Mouse (Mus musculus) limb, embryonic 13.5 days (tissue): ENCODE measurements around the gene Fam174b. TPM values are rescaled to one million over a fixed set of nuclear protein-coding genes. Genes with fewer than 3 reads are reported as not detected.

ENCODE experiments used
- ATAC-seq: fragments of 200-750 bp; cut with Nextera tagmentation; 2 replicates; pipeline ENCODE4 v1.8.0; 2017; ENCODE audit warnings: low read depth, moderate number of reproducible peaks, moderate TSS enrichment; ENCODE audit not compliant: low FRiP score
- H3K27ac ChIP-seq: fragments of 300-500 bp; sonication (generic); 2 replicates; pipeline ENCODE4 v1.5.1; 2015; ENCODE audit warnings: inconsistent platforms, mild to moderate bottlenecking, moderate library complexity
- H3K27me3 ChIP-seq: fragments of 300-500 bp; sonication (generic); 2 replicates; pipeline ENCODE4 v1.6.1; 2015; ENCODE audit warnings: mild to moderate bottlenecking, inconsistent platforms
- H3K36me3 ChIP-seq: fragments of 300-500 bp; sonication (generic); 2 replicates; pipeline ENCODE4 v1.6.1; 2015; ENCODE audit warnings: inconsistent platforms, mild to moderate bottlenecking, moderate library complexity
- H3K4me1 ChIP-seq: fragments of 300-500 bp; sonication (generic); 2 replicates; pipeline ENCODE4 v1.6.1; 2015; ENCODE audit warnings: inconsistent platforms
- H3K4me2 ChIP-seq: fragments of 300-500 bp; sonication (generic); replicated peaks from 2 replicates; pipeline ENCODE4 v1.6.1; 2015; ENCODE audit warnings: inconsistent platforms, mild to moderate bottlenecking, moderate library complexity
- H3K4me3 ChIP-seq: fragments of 300-500 bp; sonication (generic); 2 replicates; pipeline ENCODE4 v1.5.1; 2015; ENCODE audit warnings: moderate library complexity, mild to moderate bottlenecking, inconsistent platforms
- H3K9ac ChIP-seq: fragments of 300-500 bp; sonication (generic); 2 replicates; pipeline ENCODE4 v1.6.1; 2015; ENCODE audit warnings: mild to moderate bottlenecking, inconsistent platforms
- H3K9me3 ChIP-seq: fragments of 300-500 bp; sonication (generic); 2 replicates; pipeline ENCODE4 v1.6.1; 2016; ENCODE audit warnings: inconsistent platforms
- WGBS: fragments of 180-500 bp; shearing (Covaris S2); methylation state at CpG from one replicate; pipeline ENCODE4 v1.1.7; 2015; 5-methylcytosine and 5-hydroxymethylcytosine counted together
- polyA plus RNA-seq: library from polyadenylated mRNA; unstranded; fragments of >200 nt; fragmentation: Nextera tagmentation; extraction: Ambion mirVana; gene quantifications from 2 replicates; pipeline ENCODE4 v1.2.1, GENCODE M21; 2015

Gene Fam174b
- polyA plus RNA-seq, 1 experiment from 2014 or later: 37.4 TPM

- H3K9ac ChIP-seq: no peak overlapping the region
- H3K4me1 ChIP-seq: 0 out of 2 replicates have a peak, but pooled peaks cover 4% of the 10 kb centered on the region
- H3K4me2 ChIP-seq: no peak overlapping the region
- H3K4me3 ChIP-seq: no peak overlapping the region
- no peaks in the 10 kb centered on the region for H3K27me3 ChIP-seq
- H3K9me3 ChIP-seq: no peaks in the 10 kb centered on the region
- ATAC-seq: no peak
- 84% methylated on average over 4 of the region's 4 CpGs for WGBS
- H3K36me3 ChIP-seq: no peaks in the 10 kb centered on the region
- no peak overlapping the region for H3K27ac ChIP-seq
Observed at GRCm38 (mm10) chr7:73784736-73785428, 44.8 kb downstream of the Fam174b start.

- Histone ChIP-seq H3K27ac (no peak overlapping the region), H3K4me2 (no peak overlapping the region), H3K9ac (no peak overlapping the region), H3K9me3 (no peaks in the 10 kb centered on the region), H3K27me3 (no peaks in the 10 kb centered on the region), H3K36me3 (no peaks in the 10 kb centered on the region), H3K4me1 (0 out of 2 replicates have a peak, but pooled peaks cover 4% of the 10 kb centered on the region), H3K4me3 (no peak overlapping the region)
- 77% methylated on average over 4 of the region's 4 CpGs for WGBS
- ATAC-seq: no peak
Observed at GRCm38 (mm10) chr7:73785815-73786214, 45.7 kb downstream of the Fam174b start.

- no peak overlapping the region for H3K4me3 ChIP-seq
- H3K36me3 ChIP-seq: no peaks in the 10 kb centered on the region
- H3K27me3 ChIP-seq: no peaks in the 10 kb centered on the region; the same call in 1 of the 2 replicates
- ATAC-seq: no peak
- H3K27ac ChIP-seq: no peak overlapping the region
- no peaks in the 10 kb centered on the region for H3K9me3 ChIP-seq
- H3K9ac ChIP-seq: no peak overlapping the region
- 83% methylated on average over 8 of the region's 8 CpGs for WGBS
- 0 out of 2 replicates have a peak, but pooled peaks cover 4% of the 10 kb centered on the region for H3K4me1 ChIP-seq
- H3K4me2 ChIP-seq: no peak overlapping the region
Observed at GRCm38 (mm10) chr7:73787513-73787912, 47.4 kb downstream of the Fam174b start.

- Histone ChIP-seq H3K4me2 (no peak overlapping the region), H3K36me3 (no peaks in the 10 kb centered on the region), H3K9ac (no peak overlapping the region), H3K9me3 (no peaks in the 10 kb centered on the region), H3K4me1 (0 out of 2 replicates have a peak, but pooled peaks cover 4% of the 10 kb centered on the region), H3K4me3 (no peak overlapping the region), H3K27me3 (no peaks in the 10 kb centered on the region; the same call in 1 of the 2 replicates), H3K27ac (no peak overlapping the region)
- WGBS: 65% methylated on average over 8 of the region's 8 CpGs
- no peak for ATAC-seq
Observed at GRCm38 (mm10) chr7:73791096-73791495, 51.0 kb downstream of the Fam174b start.

- H3K9me3 ChIP-seq: no peaks in the 10 kb centered on the region
- H3K36me3 ChIP-seq: no peaks in the 10 kb centered on the region
- H3K4me3 ChIP-seq: no peak overlapping the region
- WGBS: 67% methylated on average over 4 of the region's 4 CpGs
- H3K27ac ChIP-seq: no peak overlapping the region
- 0 out of 2 replicates have a peak, but pooled peaks cover 4% of the 10 kb centered on the region for H3K4me1 ChIP-seq
- ATAC-seq: no peak
- no peak overlapping the region for H3K4me2 ChIP-seq
- no peak overlapping the region for H3K9ac ChIP-seq
- H3K27me3 ChIP-seq: no peaks in the 10 kb centered on the region; the same call in 1 of the 2 replicates
Observed at GRCm38 (mm10) chr7:73792155-73792554, 52.1 kb downstream of the Fam174b start.

GRCm38 (mm10) chr7:73792641-73793040 lies 52.5 kb downstream of the Fam174b start:
- WGBS: 91% methylated on average over 3 of the region's 3 CpGs

GRCm38 (mm10) chr7:73809261-73809660 lies 69.2 kb downstream of the Fam174b start:
- Histone ChIP-seq H3K27ac (no peak overlapping the region), H3K27me3 (no peaks in the 10 kb centered on the region), H3K9me3 (no peaks in the 10 kb centered on the region), H3K9ac (no peak overlapping the region), H3K36me3 (no peaks in the 10 kb centered on the region), H3K4me2 (no peak overlapping the region), H3K4me3 (no peak overlapping the region), H3K4me1 (no peaks in the 10 kb centered on the region)
- 56% methylated on average over 2 of the region's 2 CpGs for WGBS
- no peak for ATAC-seq

More at GRCm38 (mm10) chr7:73792641-73793040, 52.5 kb downstream of the Fam174b start:
- no peak overlapping the region for H3K9ac ChIP-seq
- H3K36me3 ChIP-seq: no peaks in the 10 kb centered on the region
- H3K4me3 ChIP-seq: no peak overlapping the region
- no peaks in the 10 kb centered on the region for H3K9me3 ChIP-seq
- H3K27me3 ChIP-seq: no peaks in the 10 kb centered on the region; the same call in 1 of the 2 replicates
- 0 out of 2 replicates have a peak, but pooled peaks cover under 1% of the 10 kb centered on the region for H3K4me1 ChIP-seq
- ATAC-seq: no peak
- no peak overlapping the region for H3K27ac ChIP-seq
- no peak overlapping the region for H3K4me2 ChIP-seq

GRCm38 (mm10) chr7:73811439-73811838 lies 71.3 kb downstream of the Fam174b start:
- Histone ChIP-seq H3K4me2 (no peak overlapping the region), H3K9ac (no peak overlapping the region), H3K36me3 (no peaks in the 10 kb centered on the region), H3K4me3 (no peak overlapping the region), H3K27ac (no peak overlapping the region), H3K4me1 (peaks cover 7% of the 10 kb centered on the region; the same call in 1 of the 2 replicates), H3K27me3 (no peaks in the 10 kb centered on the region; the same call in 1 of the 2 replicates), H3K9me3 (no peaks in the 10 kb centered on the region)
- ATAC-seq: no peak
- 79% methylated on average over 7 of the region's 7 CpGs for WGBS

- Histone ChIP-seq H3K4me3 (no peak overlapping the region), H3K4me1 (peaks cover 7% of the 10 kb centered on the region; the same call in 1 of the 2 replicates), H3K27me3 (no peaks in the 10 kb centered on the region; the same call in 1 of the 2 replicates), H3K4me2 (no peak overlapping the region), H3K36me3 (no peaks in the 10 kb centered on the region), H3K9ac (no peak overlapping the region), H3K9me3 (no peaks in the 10 kb centered on the region), H3K27ac (no peak overlapping the region)
- WGBS: 66% methylated on average over 6 of the region's 6 CpGs
- ATAC-seq: no peak
Observed at GRCm38 (mm10) chr7:73812176-73812575, 72.1 kb downstream of the Fam174b start.

- no peak for ATAC-seq
- 84% methylated on average over 4 of the region's 4 CpGs for WGBS
Observed at GRCm38 (mm10) chr7:73813887-73814286, 73.8 kb downstream of the Fam174b start.

GRCm38 (mm10) chr7:73814454-73814853 lies 74.4 kb downstream of the Fam174b start:
- Histone ChIP-seq H3K27me3 (no peaks in the 10 kb centered on the region; the same call in 1 of the 2 replicates), H3K36me3 (no peaks in the 10 kb centered on the region), H3K4me2 (no peak overlapping the region), H3K4me1 (peaks cover 7% of the 10 kb centered on the region; the same call in 1 of the 2 replicates), H3K9ac (no peak overlapping the region), H3K27ac (no peak overlapping the region), H3K9me3 (no peaks in the 10 kb centered on the region), H3K4me3 (no peak overlapping the region)
- WGBS: 89% methylated on average over 7 of the region's 7 CpGs
- ATAC-seq: no peak

More at GRCm38 (mm10) chr7:73813887-73814286, 73.8 kb downstream of the Fam174b start:
- no peaks in the 10 kb centered on the region for H3K9me3 ChIP-seq
- H3K4me3 ChIP-seq: no peak overlapping the region
- H3K36me3 ChIP-seq: no peaks in the 10 kb centered on the region
- H3K9ac ChIP-seq: no peak overlapping the region
- H3K4me1 ChIP-seq: peaks cover 7% of the 10 kb centered on the region; the same call in 1 of the 2 replicates
- no peaks in the 10 kb centered on the region; the same call in 1 of the 2 replicates for H3K27me3 ChIP-seq
- H3K27ac ChIP-seq: no peak overlapping the region
- no peak overlapping the region for H3K4me2 ChIP-seq

- Histone ChIP-seq H3K27ac (no peak overlapping the region), H3K9me3 (no peaks in the 10 kb centered on the region), H3K27me3 (no peaks in the 10 kb centered on the region; the same call in 1 of the 2 replicates), H3K9ac (no peak overlapping the region), H3K36me3 (no peaks in the 10 kb centered on the region), H3K4me2 (no peak overlapping the region), H3K4me3 (no peak overlapping the region), H3K4me1 (peaks cover 7% of the 10 kb centered on the region; the same call in 1 of the 2 replicates)
- no peak for ATAC-seq
- 70% methylated on average over 8 of the region's 8 CpGs for WGBS
Observed at GRCm38 (mm10) chr7:73816255-73816996, 76.3 kb downstream of the Fam174b start.
